Mouse (Mus musculus) E14TG2a.4 (cell line): ENCODE measurements around the gene Agap1.

Experiments used
- CTCF ChIP-seq: conservative IDR thresholded peaks from 2 replicates; pipeline ENCODE4 v1.5.1; 2014; ENCODE audit warnings: low read length
- NANOG ChIP-seq: IDR thresholded peaks from 2 replicates; pipeline ENCODE4 v1.6.1; 2014; ENCODE audit warnings: borderline replicate concordance, low read length, mixed read lengths
- POU5F1 ChIP-seq: IDR thresholded peaks from 2 replicates; pipeline ENCODE4 v1.6.1; 2014; ENCODE audit warnings: low read length, borderline replicate concordance

DNA sequence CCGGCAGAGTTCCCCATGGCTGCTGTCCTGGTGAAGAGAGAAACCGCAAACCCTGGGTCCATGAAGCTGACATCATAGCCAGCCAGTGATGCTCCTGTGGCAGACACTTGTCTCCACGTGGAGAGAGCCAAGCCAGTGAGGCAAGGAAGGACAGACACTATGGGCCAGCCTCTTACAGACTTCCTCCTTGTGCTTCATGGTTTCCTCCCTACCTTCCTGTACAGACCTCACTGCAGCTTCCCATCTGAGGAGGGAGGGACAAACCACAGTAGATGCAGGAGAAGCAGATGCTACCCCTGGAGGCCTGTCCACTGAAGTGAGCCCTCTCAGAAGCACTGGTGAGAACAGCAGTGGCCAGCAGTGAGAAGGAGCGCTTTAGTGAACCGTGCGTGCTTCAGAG, 332.2 kb downstream of the Agap1 start:
- no peak for TF ChIP-seq CTCF
- TF ChIP-seq NANOG = no peak
- TF ChIP-seq POU5F1 = no peak
